Mouse (Mus musculus) kidney, adult 2 months (tissue): ENCODE data around the gene Cst13. TPM values are rescaled to one million over a fixed set of nuclear protein-coding genes. Genes with fewer than 3 reads are reported as not detected.

ENCODE experiments used
- DNase-seq: peaks from one replicate; pipeline ENCODE4 v3.0.0; 2021
- H3K27ac ChIP-seq: fragments of 200-500 bp; 2 replicates; pipeline ENCODE4 v1.5.1; 2012; ENCODE audit warnings: low read depth, low read length, control low read depth, inconsistent platforms; ENCODE audit not compliant: insufficient read depth
- H3K27me3 ChIP-seq: fragments of 200-500 bp; replicated peaks from 2 replicates; pipeline ENCODE4 v1.6.1; 2012; ENCODE audit warnings: mild to moderate bottlenecking, moderate library complexity, low read length, inconsistent platforms; ENCODE audit not compliant: control insufficient read depth, insufficient read depth
- H3K36me3 ChIP-seq: fragments of 200-500 bp; 2 replicates; pipeline ENCODE4 v1.6.1; 2012; ENCODE audit warnings: mild to moderate bottlenecking, moderate library complexity, low read length, inconsistent platforms; ENCODE audit not compliant: control insufficient read depth, insufficient read depth
- H3K4me1 ChIP-seq: fragments of 200-500 bp; 2 replicates; pipeline ENCODE4 v1.6.1; 2011; ENCODE audit warnings: low read length; ENCODE audit not compliant: control insufficient read depth, insufficient read depth
- H3K4me3 ChIP-seq: fragments of 200-500 bp; 2 replicates; pipeline ENCODE4 v1.5.1; 2011; ENCODE audit warnings: mild to moderate bottlenecking, low read depth, low read length, control low read depth; ENCODE audit not compliant: insufficient read depth
- CTCF ChIP-seq: fragments of 200-500 bp; conservative IDR thresholded peaks from 2 replicates; pipeline ENCODE4 v1.5.1; 2011; ENCODE audit warnings: low read depth, mild to moderate bottlenecking, control low read depth, low read length, moderate library complexity, mixed read lengths; ENCODE audit not compliant: insufficient read depth, insufficient read length
- POLR2A ChIP-seq: fragments of 200-500 bp; IDR thresholded peaks from one replicate; pipeline ENCODE4 v1.6.1; 2011; ENCODE audit warnings: low read depth, low read length, control low read depth
- WGBS: fragments of 180-500 bp; shearing (Covaris S2); methylation state at CpG from one replicate; pipeline ENCODE4 v1.1.7; 2018; 5-methylcytosine and 5-hydroxymethylcytosine counted together
- polyA plus RNA-seq: library from polyadenylated mRNA; depleted of rRNA; stranded (reverse); fragments of >200 nt; gene quantifications from 2 replicates; pipeline ENCODE4 v1.2.3, GENCODE M21; 2012

Gene Cst13
- polyA plus RNA-seq, 1 experiment = not detected

DNA sequence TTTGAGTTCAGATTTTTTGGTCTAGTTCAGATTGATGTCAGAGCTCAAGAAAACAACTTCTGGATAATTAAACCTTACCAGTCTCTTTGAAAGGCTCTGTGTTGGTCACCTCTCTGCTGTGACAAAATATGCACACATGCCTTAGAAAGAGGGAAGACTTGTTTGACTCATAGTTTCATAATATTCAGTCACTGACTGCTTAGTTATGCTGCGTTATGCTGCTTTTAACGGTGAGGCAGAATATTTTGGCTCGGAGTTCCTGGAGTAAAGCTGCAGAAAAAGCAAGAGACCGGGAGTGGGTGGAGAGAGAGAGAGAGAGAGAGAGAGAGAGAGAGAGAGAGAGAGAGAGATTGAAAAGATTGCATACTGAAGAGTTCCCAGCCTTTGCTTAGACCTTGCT, 41.1 kb downstream of the Cst13 start:
- 68% methylated on average over 4 of the region's 4 CpGs for WGBS
- DNase-seq = no peak
- H3K4me1 ChIP-seq = no peaks in the 10 kb centered on the region
- H3K4me3 ChIP-seq = no peak overlapping the region
- H3K27me3 ChIP-seq = no peaks in the 10 kb centered on the region
- no peak for TF ChIP-seq POLR2A
- TF ChIP-seq CTCF = no peak
- H3K36me3 ChIP-seq = no peaks in the 10 kb centered on the region
- no peak overlapping the region for H3K27ac ChIP-seq

GRCm38 (mm10) chr2:148861693-148862092, 41.8 kb downstream of the Cst13 start:
- H3K4me3 ChIP-seq = no peak overlapping the region
- H3K27ac ChIP-seq = no peak overlapping the region
- H3K27me3 ChIP-seq = no peaks in the 10 kb centered on the region
- DNase-seq = no peak
- TF ChIP-seq CTCF (no peak), POLR2A (no peak)
- no peaks in the 10 kb centered on the region for H3K4me1 ChIP-seq
- H3K36me3 ChIP-seq = no peaks in the 10 kb centered on the region

DNA sequence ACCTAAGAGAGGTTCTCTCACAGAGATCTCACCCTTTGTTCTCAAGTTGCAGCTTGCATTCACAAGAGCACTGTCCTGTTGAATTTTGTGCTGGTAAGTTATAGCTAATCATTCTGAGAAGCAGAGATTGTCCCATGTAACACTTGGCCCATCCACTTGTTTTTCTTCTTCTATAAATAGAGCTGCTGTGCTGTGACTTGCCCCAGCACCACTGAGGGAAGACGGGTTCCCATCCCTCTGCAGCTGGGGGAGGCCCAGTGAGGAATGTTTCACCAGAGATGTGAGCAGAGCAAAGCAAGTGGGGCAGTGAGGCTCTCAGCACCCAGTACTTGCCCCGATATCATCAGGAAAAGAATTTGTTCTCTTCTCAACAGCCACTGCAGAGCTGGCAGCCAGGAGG, 45.1 kb downstream of the Cst13 start, which contains the start of gene 9230104L09Rik:
TSS of gene 9230104L09Rik (minus strand) at position 73 of the 400 bp plus-strand sequence.
- H3K4me3 ChIP-seq = no peak within 1 kb of the TSS
- H3K4me1 ChIP-seq = no peaks in the 10 kb centered on the region
- no peak for TF ChIP-seq POLR2A
- TF ChIP-seq CTCF = no peak
- H3K27ac ChIP-seq = no peak within 1 kb of the TSS
- WGBS = 56% methylated on average over 2 of the region's 2 CpGs
- H3K27me3 ChIP-seq = no peaks in the 10 kb centered on the region
- H3K36me3 ChIP-seq = no peaks in the 10 kb centered on the region
- DNase-seq = no peak

GRCm38 (mm10) chr2:148868959-148869358, 49.1 kb downstream of the Cst13 start:
- no peak for DNase-seq
- 45% methylated on average over 1 of the region's 1 CpGs for WGBS
- Histone ChIP-seq H3K4me3 (no peak overlapping the region), H3K4me1 (no peaks in the 10 kb centered on the region), H3K27me3 (no peaks in the 10 kb centered on the region), H3K27ac (no peak overlapping the region), H3K36me3 (no peaks in the 10 kb centered on the region; the same call in 1 of the 2 replicates)
- no peak for TF ChIP-seq POLR2A
- TF ChIP-seq CTCF = no peak

GRCm38 (mm10) chr2:148870526-148870925, 50.6 kb downstream of the Cst13 start:
- TF ChIP-seq POLR2A (no peak), CTCF (no peak)
- WGBS = 79% methylated on average over 3 of the region's 3 CpGs
- H3K36me3 ChIP-seq = no peaks in the 10 kb centered on the region; the same call in 1 of the 2 replicates
- no peak for DNase-seq
- peaks cover 4% of the 10 kb centered on the region; the same call in 1 of the 2 replicates for H3K4me1 ChIP-seq
- no peak overlapping the region for H3K27ac ChIP-seq
- H3K27me3 ChIP-seq = no peaks in the 10 kb centered on the region
- H3K4me3 ChIP-seq = no peak overlapping the region

DNA sequence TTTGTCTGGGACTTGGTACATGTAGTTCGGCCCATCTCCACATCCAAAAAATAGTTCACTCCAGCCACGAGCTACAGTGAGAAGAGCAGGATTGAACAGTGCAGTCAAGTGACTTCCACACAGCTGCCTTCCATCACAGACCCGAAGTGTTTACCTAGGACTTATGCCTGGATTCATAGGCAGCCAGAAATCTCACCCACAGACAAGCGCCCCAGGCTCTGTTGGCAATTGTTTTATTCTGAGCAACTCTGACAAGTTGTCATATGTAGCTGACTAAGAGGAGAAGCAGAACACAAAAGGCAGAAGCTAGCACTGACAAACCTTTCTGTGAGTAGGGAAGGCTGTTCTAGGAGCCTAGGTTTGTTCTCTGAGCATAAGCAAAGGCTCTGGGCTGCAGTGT, 53.0 kb downstream of the Cst13 start:
- H3K27me3 ChIP-seq = no peaks in the 10 kb centered on the region
- H3K36me3 ChIP-seq = no peaks in the 10 kb centered on the region; the same call in 1 of the 2 replicates
- H3K27ac ChIP-seq = no peak overlapping the region
- TF ChIP-seq POLR2A (no peak), CTCF (no peak)
- DNase-seq = peak; percentile 25
- H3K4me3 ChIP-seq = no peak overlapping the region; the same call in 1 of the 2 replicates
- WGBS = 68% methylated on average over 4 of the region's 4 CpGs
- H3K4me1 ChIP-seq = peaks cover 12% of the 10 kb centered on the region

- peak overlapping the region; percentile 72 for H3K27ac ChIP-seq
Measured at GRCm38 (mm10) chr2:148874224-148874616, 54.3 kb downstream of the Cst13 start.

GRCm38 (mm10) chr2:148874617-148875334, 54.9 kb downstream of the Cst13 start:
- Histone ChIP-seq H3K36me3 (no peaks in the 10 kb centered on the region; the same call in 1 of the 2 replicates), H3K4me1 (peaks cover 16% of the 10 kb centered on the region), H3K27me3 (no peaks in the 10 kb centered on the region), H3K27ac (peak overlapping the region; percentile 72), H3K4me3 (peak overlapping the region; percentile 85)
- TF ChIP-seq CTCF (no peak), POLR2A (no peak)
- WGBS = under 1% methylated on average over 34 of the region's 34 CpGs
- peak; percentile 59 for DNase-seq

More at GRCm38 (mm10) chr2:148874224-148874616, 54.3 kb downstream of the Cst13 start:
- 25% methylated on average over 3 of the region's 3 CpGs for WGBS
- no peaks in the 10 kb centered on the region for H3K27me3 ChIP-seq
- DNase-seq = no peak
- peaks cover 12% of the 10 kb centered on the region for H3K4me1 ChIP-seq
- H3K36me3 ChIP-seq = no peaks in the 10 kb centered on the region; the same call in 1 of the 2 replicates
- H3K4me3 ChIP-seq = peak overlapping the region; percentile 85
- TF ChIP-seq CTCF = no peak
